Mouse (Mus musculus) heart, adult 2 months (tissue): ENCODE results near the gene Gm11733.
A peak's percentile ranks its signal among the peaks of the same experiment; 100 is the strongest.

Source experiments
- CTCF ChIP-seq: fragments of 200-600 bp; IDR thresholded peaks from 2 replicates; pipeline ENCODE4 v1.8.1; 2022; ENCODE audit warnings: antibody characterized with exemption, mild to moderate bottlenecking, moderate library complexity
- EP300 ChIP-seq: fragments of 200-500 bp; IDR thresholded peaks from 2 replicates; pipeline ENCODE4 v1.6.1; 2011; ENCODE audit warnings: low read depth, low read length, control low read depth; ENCODE audit not compliant: insufficient read depth
- POLR2A ChIP-seq: fragments of 200-500 bp; IDR thresholded peaks from 2 replicates; pipeline ENCODE4 v1.6.1; 2011; ENCODE audit warnings: mild to moderate bottlenecking, low read depth, low read length, control low read depth; ENCODE audit not compliant: insufficient read depth

DNA sequence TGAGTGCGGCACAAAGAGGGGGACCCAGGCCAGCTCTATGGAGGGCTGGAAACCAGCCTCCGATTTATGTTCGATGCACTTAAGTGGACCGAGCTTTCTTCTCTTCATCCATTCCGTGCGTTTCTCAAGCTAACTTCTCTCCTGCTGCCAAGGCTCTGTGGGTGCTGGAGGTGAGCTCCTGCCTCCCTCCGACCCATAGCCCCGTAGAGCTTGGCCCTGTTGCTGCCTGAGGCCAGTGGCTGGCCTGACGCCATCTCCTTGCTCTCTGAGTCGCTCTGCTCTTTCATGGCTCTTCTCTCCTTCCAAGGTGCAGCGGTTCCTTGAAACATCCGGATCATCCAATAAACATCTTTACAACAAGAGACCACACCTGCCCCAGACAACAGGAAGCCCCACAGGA lies 4.4 kb upstream of the Gm11733 start:
- TF ChIP-seq CTCF, result no peak
- TF ChIP-seq EP300, result 0 out of 2 replicates have a peak, but pooled peaks have one; percentile 4
- TF ChIP-seq POLR2A, result no peak
